Mouse (Mus musculus): ENCODE measurements around the gene Krt2.

The Krt2 gene

GRCm38 (mm10) chr15:101772080-101772710 is 45.8 kb downstream of the Krt2 start:
- DNase-seq, result peak; percentile 40 to 44

- DNase-seq, result no peak
Observed at GRCm38 (mm10) chr15:101770226-101770625, 47.7 kb downstream of the Krt2 start.

All from kidney, postnatal 25 days (tissue).